Mouse (Mus musculus) MEL (cell line): ENCODE measurements around the gene Ube2z.

ENCODE experiments used
- CTCF ChIP-seq, 3 experiments: IDR thresholded peaks in 2 of 3; conservative IDR thresholded peaks in 1 of 3; 2 replicates each; pipeline ENCODE4 v1.5.1; 2011 to 2012; ENCODE audit warnings: low read length in 3 of 3, low read depth in 2 of 3, mild to moderate bottlenecking in 2 of 3, improper control_type of control experiment in 1 of 3, inconsistent platforms in 1 of 3, mixed read lengths in 1 of 3, moderate library complexity in 1 of 3; ENCODE audit not compliant: control insufficient read depth in 1 of 3, insufficient read depth in 1 of 3, poor library complexity in 1 of 3, severe bottlenecking in 1 of 3
- EP300 ChIP-seq, 2 experiments: IDR thresholded peaks; 2 replicates each; pipeline ENCODE4 v1.6.1; 2011; ENCODE audit warnings: improper control_type of control experiment in 2 of 2, low read length in 2 of 2, low read depth in 1 of 2, mild to moderate bottlenecking in 1 of 2
- ETS1 ChIP-seq: IDR thresholded peaks from 2 replicates; pipeline ENCODE4 v1.6.1; 2012; ENCODE audit warnings: low read depth, mild to moderate bottlenecking, inconsistent platforms, low read length, improper control_type of control experiment, moderate library complexity
- GATA1 ChIP-seq: IDR thresholded peaks from 2 replicates; pipeline ENCODE4 v1.6.1; 2011; ENCODE audit warnings: low read depth, low read length, improper control_type of control experiment
- KAT2A ChIP-seq: conservative IDR thresholded peaks from 2 replicates; pipeline ENCODE4 v1.6.1; 2012; ENCODE audit warnings: low read depth, low read length, improper control_type of control experiment, inconsistent platforms
- MAFK ChIP-seq: IDR thresholded peaks from 2 replicates; pipeline ENCODE4 v1.6.1; 2011; ENCODE audit warnings: low read depth, mild to moderate bottlenecking, low read length, improper control_type of control experiment, borderline replicate concordance
- MAX ChIP-seq: IDR thresholded peaks from 2 replicates; pipeline ENCODE4 v1.6.1; 2011; ENCODE audit warnings: low read length, improper control_type of control experiment
- MEF2A ChIP-seq: IDR thresholded peaks from 2 replicates; pipeline ENCODE4 v1.6.1; 2014; ENCODE audit warnings: low read depth, mild to moderate bottlenecking, inconsistent platforms, low read length, improper control_type of control experiment; ENCODE audit not compliant: poor library complexity, insufficient replicate concordance, severe bottlenecking; ENCODE audit errors: extremely low read depth
- MXI1 ChIP-seq: IDR thresholded peaks from 2 replicates; pipeline ENCODE4 v1.6.1; 2011; ENCODE audit warnings: mild to moderate bottlenecking, low read depth, low read length, improper control_type of control experiment
- NELFE ChIP-seq: IDR thresholded peaks from 2 replicates; pipeline ENCODE4 v1.6.1; 2011; ENCODE audit warnings: low read depth, low read length, improper control_type of control experiment
- POLR2A ChIP-seq, 2 experiments: IDR thresholded peaks; 2 replicates each; pipeline ENCODE4 v1.6.1; 2011 to 2012; ENCODE audit warnings: low read length in 2 of 2, mild to moderate bottlenecking in 2 of 2, control low read depth in 1 of 2, improper control_type of control experiment in 1 of 2, low read depth in 1 of 2, moderate library complexity in 1 of 2; ENCODE audit not compliant: control insufficient read depth in 1 of 2, insufficient read depth in 1 of 2, poor library complexity in 1 of 2
- RAD21 ChIP-seq: IDR thresholded peaks from 2 replicates; pipeline ENCODE4 v1.6.1; 2011; ENCODE audit warnings: mild to moderate bottlenecking, low read depth, low read length, improper control_type of control experiment
- TAL1 ChIP-seq: IDR thresholded peaks from 2 replicates; pipeline ENCODE4 v1.6.1; 2012; ENCODE audit warnings: mild to moderate bottlenecking, inconsistent platforms, low read length, moderate library complexity, mixed read lengths
- USF1 ChIP-seq: IDR thresholded peaks from 2 replicates; pipeline ENCODE4 v1.6.1; 2014; ENCODE audit warnings: low read depth, mild to moderate bottlenecking, inconsistent platforms, low read length, improper control_type of control experiment, moderate library complexity

DNA sequence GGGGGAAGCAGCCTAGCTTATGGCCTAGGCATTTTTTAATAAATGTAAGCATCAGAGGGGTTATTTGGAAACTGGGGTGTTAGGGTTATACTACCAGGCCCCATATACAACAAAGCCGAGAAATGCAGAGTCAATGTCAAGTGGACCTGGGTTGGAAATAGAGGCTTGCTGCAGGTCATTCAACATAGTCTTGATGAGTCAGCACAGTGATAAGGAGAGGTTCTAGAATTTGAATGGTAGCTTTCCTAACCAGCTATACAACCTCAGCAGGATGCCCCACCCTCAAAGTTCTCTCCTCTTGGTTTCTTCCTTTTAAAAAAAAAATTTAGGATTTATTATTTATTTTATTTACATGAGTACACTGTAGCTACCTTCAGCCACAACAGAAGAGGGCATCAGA, 5.8 kb upstream of the Ube2z start:
- TF ChIP-seq EP300 (IDR thresholded peaks at IDR 0.05; ENCODE audit: low read depth in 1 of 2, low read length in 2 of 2) (no peak), POLR2A (IDR thresholded peaks at IDR 0.05; ENCODE audit: control insufficient read depth in 1 of 2, insufficient read depth in 1 of 2, low read depth in 1 of 2, low read length in 2 of 2, poor library complexity in 1 of 2) (no peak), USF1 (no peak), CTCF (IDR thresholded peaks at IDR 0.05 in 2 of 3, conservative IDR thresholded peaks at IDR 0.05 in 1 of 3; ENCODE audit: control insufficient read depth in 1 of 3, insufficient read depth in 1 of 3, low read depth in 2 of 3, low read length in 3 of 3, poor library complexity in 1 of 3, severe bottlenecking in 1 of 3) (no peak), MXI1 (no peak), GATA1 (no peak), RAD21 (no peak), MAX (no peak), TAL1 (no peak), KAT2A (no peak), ETS1 (no peak), MEF2A (no peak), NELFE (no peak), MAFK (peak; percentile 84)
